Mouse (Mus musculus): ENCODE results near the gene Fgd4.

The Fgd4 gene

DNA sequence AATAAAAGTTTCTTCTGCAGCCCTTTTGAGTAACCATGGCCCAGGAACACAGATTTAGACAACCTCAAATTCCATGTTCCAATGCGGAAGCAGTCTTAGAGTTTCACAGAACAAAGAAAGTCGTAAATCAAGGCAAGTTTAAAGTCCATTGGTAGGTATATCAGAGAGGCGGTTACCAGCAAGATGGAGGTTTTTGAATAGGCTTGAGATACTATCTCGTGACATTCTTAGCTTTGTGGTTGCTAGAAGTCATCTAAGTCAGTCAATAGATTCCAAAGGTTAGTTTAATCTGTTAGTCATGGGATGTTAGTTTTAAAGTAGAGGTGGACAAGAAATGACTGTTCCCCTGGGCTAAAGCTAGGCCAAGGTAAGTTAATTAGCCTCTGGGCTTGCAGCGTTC lies at the start of gene Fgd4:
Gene Fgd4, minus strand, starts transcription at position 89 of the 400 bp plus-strand sequence.
- DNase-seq, result no peak

DNA sequence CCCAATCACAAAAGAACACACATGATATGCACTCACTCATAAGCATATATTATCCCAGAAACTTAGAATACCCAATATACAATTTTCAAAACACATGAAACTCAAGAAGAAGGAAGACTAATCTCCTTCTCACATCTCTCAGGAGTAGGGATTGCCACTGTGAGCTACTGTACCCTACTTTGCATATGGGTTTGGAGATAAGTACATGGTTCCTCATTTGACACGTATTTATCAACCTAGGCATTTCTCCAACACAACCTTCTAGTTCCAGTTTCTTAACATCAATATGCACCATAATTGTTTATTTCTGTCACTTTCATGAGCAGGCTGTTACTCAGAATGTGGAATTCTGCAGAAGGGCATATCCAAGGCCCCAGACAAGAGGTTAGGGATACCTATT lies 44.8 kb upstream of the Fgd4 start:
- no peak for DNase-seq

DNA sequence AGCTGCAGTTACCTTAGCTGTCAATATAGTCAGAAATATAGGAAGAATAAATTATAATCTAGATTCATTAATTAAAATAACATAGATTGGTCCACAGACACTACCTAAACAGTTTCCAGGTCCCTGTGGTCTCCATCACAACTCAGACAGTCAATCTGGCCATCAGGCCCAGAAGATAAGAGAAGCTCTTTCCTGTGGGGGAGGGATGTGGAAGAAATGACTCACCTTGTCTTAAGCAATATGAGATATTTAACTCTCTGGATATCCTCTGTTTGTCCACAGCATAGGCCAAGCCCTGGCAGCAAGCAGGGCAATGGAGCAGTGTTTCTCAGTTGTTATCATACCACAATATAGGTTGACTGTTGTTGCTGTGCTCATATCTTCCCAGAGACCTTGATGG lies 33.4 kb upstream of the Fgd4 start:
- DNase-seq, result no peak

DNA sequence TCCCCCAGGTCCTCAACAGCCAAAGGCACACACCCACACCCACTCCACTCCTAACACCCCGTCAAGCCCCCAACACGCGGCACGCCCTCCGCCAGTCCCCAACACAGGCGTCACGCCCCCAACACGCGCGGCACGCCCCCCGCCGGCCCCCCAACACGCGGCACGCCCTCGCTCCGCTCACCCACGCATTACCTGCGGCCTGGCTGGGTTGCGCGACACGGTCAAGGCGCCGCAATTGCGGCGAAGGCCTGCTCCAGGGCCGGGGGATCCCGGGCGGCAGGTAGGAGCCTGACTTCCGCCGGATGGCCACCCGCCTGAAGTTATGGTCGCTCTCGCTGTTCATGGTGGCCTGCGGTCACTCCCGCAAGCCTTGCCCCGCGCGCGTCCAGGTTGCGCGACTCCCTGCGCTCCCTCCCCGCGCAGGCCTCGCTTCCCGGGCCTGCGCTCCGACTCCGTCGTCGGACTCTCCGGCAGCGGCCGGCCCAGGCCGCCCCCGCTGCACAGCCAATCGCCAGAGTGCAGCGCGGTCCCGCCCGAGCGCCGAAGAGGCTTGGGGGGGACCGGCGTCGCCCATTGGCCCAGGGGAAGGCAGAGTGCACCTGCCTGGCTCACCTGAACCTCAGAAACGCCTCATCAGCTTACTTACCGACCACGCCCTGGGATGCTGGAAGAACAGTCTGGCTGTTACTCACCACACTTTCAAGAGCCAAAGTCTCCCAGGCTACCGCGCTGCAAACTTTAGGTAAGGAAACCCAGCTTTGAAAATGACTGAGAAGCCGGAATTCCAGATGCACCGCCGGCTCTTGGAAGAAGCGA lies 555 bp downstream of the Fgd4 start:
- DNase-seq, result peak; percentile 75 to 94

DNA sequence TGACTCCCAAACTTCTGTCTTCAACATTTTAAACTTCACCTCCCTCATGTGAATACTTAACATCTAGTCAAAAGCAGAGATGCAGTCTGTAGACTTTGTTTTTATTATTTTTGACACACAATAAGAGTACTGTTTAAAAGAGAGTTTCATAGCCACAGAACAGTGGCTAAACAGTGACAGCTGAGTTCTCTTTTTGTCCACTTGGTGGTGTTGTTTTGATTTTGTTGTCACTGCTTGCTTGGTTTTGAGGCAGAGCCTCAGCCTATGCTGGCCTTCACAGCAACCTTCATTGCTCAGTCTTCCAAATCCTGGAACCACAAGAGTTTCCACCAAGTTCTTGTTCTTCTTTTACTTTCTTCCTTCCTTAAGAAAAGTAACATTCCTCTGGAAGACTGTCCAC lies 3.8 kb downstream of the Fgd4 start:
- no peak for DNase-seq

DNA sequence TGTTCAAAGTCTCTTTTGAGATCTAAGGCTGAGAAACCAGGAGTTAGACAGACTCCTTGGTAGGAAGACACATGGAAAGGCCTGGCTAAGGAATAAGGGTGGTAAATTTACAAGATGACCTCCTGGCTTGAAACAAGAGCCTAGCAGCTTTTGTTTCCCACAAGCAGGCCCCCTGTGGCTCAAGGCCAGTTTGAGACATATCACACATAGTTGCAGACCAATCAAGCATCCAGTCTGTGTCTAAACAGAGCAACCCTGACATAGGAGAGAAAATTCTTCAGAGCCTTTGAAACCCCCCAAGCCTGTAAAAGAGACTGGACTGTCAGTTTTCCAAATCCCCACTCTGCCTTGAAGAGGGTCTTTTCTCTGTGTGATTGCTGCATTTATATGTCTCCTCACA lies 7.7 kb downstream of the Fgd4 start:
- DNase-seq, result peak in 1 of 2 experiments; percentile 10

DNA sequence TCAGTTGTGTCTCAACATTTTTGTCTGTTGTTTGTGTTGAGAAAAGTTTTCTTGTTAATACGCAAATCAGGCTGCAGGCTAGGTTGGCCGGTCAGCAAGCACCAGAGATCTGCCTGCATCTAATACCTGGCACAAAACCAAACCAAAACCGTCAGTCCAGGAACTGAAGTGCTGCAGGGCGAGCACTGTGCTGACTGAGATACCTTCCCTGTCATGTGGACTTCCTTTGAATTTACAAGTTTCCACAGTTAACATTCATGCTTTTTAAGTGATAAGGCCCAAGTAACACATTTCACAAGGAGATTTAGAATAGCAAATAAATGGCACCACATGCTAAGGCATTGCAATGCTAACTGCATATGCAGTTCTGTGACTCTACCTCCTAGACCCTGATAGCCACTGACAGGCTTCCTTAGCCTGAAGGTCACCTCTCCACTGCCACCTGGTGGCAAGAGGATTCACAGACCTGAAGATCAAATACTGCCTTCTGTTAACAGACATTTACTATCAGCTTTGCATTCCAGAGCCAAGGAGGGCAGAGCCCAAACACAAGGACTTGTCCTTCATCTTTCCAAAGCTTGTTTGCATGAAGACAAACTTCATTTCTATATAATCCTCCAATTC lies 15.8 kb downstream of the Fgd4 start:
- peak; percentile 67 to 87 for DNase-seq

DNA sequence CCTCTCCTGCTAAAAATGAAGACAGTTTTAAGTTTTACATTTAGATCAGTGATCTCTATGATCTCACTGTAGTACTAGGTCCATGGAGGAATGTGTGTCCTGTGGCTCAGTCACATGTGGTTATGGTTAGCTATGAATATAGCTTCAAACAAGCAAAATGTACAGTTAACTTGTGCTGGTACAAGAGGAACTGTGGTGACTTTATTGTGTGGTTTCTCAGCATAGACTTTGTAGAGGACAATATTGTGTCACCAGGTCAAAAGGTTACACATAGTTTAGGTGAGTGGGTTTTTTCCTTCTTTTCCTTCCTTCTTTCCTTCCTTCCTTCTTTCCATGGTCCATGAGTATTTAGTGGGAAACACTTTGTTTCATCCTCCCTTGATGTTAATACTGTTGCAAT lies 23.8 kb downstream of the Fgd4 start:
- DNase-seq, result no peak

DNA sequence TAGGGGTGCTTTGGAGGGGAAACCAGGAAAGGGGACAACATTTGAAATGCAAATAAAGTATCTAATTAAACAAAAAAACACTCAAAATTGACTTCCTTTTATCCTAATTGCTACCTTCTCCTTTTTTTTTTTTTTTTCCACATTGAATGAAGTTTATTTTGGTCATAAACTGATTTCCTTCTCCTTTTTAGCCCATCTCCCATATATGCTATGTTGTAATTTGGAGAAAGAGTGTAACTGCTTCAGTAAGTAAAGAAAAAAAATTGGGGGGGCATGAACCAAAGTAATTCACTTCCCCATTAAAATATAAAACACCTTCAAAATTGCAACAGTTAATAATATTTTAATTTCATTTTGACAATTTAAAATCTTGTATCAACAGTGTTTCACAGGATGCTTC lies 25.8 kb downstream of the Fgd4 start:
- no peak for DNase-seq

DNA sequence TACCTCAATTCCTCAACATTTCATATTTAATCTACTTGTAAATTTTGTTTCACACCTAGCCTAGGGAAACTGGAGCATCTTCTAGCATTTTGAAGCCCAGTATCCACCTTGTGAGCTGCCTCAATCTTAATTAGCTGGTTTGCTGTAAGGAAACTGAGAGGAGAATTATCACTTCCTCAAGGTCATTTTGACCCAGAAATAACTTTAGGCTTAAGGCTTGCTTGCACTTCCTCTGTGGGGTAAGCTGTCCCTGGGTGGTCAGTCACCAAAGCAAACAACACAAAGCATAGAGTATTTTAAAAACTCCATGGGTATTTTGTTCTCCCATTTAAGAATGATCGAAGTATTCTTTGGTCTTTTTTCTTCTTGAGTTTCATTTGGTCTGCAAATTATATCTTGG lies 27.2 kb downstream of the Fgd4 start:
- DNase-seq, result no peak

DNA sequence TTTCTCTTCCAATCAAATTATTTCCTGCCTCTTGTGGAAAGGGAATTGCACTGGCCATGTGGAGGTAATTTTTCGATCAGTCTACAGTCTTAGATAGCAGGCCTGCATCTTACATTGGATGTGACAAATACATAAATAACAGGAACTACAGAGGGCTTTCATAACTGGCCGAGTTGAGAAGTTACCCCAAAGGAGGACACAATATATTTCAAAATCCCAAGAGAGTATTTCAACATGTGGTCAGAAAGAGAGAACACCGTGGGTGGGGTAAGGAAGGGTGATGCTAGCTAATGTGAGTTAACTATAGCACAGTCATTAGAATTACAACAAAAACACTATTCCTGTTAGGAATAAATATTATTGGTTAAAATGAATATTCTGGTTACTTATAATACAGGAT lies 29.0 kb downstream of the Fgd4 start:
- no peak for DNase-seq

DNA sequence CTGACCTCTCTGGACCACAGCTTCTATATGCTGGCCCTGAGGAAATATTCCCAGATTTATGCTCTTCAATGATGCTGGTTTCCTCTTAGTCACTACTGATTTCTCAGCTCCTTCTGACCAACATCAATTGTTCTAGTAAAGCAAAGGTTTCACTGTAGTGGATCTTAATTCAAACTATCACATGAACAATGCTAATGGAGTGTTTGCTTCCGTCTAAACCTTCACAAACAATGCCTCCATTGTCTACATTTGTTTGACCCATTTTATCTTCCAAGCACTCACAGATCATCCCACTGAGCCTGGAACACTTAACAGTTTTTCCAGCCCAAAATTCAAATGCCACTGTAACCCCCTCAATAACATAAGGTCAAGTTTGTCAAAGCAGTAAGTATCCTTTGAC lies 33.6 kb downstream of the Fgd4 start:
- DNase-seq, result no peak

DNA sequence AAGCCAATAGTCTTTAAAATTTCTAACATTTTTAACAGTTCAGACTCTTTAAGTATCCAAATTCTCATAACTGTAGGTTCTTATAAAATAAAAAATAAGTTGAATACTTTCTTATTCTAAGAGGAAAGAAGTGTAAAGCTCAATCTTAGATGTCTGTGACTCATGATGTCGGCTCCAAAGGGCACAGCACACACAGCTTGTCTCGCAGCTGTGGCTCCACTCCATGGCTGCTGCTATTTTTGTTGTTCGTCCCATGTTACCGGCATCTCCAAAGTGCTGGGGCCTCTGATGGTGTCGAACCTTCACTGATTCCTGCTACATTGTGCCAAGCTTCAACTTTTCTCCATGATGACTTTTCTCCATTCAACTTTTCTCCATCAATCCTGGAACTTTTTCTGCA lies 34.1 kb downstream of the Fgd4 start:
- peak in 1 of 2 experiments; percentile 39 for DNase-seq

DNA sequence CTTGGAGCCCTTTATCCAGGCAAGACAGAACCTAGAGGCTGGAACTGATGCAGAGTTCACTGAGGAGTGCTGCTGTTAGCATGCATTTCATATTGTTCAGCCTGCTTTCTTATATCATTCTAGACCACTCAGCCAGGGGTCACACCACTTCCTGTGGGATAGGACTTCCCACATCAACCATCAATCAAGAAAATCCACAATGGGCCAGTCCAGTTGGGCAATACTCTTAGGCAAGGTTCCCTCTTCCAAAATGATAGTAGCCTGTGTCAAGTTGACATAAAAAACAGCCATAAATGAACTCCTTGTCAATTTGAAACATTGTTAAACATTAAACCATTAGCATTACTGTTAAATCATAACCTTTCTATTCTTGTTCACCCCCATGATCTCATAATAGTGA lies 34.6 kb downstream of the Fgd4 start:
- DNase-seq, result no peak

DNA sequence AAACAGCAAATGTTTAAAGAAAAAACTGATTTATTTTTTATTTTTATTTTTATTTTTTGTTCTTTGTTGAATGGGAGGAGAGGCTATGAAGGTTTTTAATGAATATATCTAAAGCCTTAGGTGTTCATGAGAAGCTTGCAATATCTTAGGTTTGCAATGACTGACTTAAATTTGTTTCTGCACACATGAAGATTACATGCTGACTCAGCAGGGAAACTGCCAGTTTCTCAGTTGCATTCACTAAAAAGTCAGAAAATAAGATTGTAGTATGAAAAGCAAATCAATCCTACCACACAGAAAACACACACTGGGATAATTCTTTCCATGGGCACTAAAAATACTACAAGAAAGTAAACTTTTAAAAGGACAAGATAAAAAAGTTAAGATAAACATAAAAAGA lies 39.6 kb downstream of the Fgd4 start:
- no peak for DNase-seq

DNA sequence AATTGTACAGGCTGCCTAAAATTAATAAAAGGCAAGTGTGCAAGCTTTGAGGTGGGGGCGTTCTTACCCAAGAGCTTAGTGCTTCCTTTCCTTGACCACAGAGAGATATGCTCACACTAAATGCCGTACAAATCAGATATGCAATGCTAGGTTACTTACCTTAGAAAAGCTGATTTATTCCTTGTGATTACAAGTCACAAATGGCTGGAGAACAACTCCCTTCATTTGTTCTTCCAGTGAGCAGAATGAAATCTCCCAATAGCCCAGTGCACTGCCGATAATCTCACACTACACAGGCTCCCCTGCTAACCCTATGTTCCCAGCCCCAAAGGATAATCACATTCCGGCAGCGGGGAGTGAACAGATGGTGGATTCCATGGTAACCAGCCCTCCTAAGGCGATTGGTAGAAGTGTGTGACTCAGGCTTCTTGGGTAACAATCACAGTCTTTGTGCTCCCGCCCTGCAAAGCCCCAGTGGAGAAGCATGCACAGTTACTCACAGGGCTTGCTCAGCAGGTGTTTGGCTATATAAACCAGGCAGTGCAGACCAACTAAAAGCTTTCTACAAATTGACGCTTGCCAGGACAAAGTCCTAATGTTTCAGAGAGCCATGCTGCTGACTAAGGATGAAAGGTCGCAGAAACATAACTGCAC lies 40.3 kb downstream of the Fgd4 start:
- DNase-seq, result peak; percentile 55 to 81

DNA sequence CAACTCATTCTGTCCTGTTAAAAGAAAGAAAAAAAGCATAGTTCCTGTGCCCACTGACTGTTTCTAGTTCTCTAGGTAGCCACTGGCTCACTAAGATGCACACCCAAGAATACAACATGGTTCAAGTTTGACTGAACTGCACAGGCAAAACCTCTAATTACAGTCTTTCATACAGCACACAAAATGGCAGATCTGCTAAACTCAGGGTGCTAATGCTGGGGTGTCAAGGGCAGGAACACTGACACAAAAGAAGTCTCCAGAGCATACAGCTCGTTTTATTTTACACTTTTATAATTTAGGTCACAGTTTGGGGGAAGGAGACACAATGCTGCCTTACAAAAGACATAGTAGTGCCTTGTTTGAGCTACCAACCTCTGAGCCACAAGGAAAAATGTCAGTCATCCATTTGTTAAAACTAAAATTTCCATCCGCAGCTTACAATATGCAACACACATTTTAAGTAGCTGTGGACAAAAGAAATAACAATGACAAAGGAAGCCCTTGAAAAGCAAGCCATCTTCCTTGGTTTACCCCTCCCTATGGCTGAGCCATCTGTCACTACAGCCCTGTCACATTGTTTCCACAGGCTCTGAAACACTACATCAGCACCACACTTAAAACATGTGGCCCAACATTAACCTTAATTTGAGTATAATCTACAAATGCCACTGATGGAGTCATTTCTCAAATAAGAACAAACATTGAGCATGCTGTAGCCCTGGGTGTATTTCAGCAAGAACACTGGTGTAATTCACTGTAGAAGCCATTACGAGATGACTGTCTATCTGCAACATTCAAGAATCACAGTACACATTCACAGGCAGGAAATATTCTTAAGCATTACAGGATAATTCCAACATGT lies 41.1 kb downstream of the Fgd4 start:
- DNase-seq, result no peak

DNA sequence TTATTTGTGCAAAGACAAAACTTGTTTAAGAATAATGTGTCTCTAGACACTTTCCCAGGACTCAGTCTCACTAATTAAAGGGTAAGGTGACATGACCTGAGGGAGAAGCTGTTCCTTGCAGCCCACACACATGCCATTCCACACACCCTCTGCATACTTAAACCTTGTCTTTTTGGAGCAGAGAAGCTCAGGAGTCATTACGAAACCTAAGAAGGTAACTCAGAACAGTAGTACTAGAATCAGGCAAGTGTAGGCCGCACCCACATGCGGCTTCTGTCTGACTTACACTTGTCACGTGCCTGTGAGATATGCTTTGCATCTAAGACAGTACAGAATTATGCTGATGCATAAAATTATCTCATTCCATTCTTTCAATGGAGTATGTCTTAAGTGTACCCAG lies 42.6 kb downstream of the Fgd4 start:
- DNase-seq, result no peak

DNA sequence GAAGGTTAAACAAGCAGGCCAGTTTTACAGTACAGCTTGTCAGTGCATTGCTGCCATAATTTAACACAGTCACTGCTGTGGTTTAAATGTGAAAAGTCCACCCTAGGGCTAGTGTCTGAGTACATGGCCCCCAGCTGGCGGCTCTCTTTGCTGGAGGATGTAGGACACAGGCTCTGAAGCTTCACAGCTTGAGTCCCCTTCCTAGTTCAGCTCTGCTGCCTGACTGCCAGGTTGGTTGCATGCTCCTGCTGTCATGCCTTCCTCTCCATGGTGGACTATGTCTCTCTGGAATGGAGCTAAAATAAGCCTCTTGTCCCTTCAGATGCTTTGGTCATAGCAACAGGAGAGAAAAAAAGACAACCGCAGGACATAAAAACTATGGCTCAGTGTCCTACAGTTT lies 46.3 kb downstream of the Fgd4 start:
- no peak for DNase-seq

DNA sequence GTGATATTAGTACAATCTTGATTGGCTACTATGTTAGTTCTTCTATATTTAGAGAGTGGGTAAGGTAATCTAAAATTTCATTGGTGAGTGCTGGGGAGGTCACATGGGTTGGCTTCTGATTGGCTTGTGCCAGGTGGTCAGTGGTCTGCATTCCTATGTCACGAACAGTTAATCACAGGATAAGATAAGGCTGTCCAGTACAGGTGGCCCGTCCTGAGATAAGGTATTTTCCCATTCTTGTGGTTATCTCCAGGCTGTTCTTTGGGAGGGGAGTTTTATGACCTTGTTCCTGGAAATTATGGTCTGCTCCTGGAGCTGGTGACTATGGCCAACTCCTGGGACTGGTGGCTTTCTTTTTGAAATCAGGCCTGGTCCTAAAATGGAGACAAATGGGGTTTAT lies 48.2 kb downstream of the Fgd4 start:
- no peak for DNase-seq

DNA sequence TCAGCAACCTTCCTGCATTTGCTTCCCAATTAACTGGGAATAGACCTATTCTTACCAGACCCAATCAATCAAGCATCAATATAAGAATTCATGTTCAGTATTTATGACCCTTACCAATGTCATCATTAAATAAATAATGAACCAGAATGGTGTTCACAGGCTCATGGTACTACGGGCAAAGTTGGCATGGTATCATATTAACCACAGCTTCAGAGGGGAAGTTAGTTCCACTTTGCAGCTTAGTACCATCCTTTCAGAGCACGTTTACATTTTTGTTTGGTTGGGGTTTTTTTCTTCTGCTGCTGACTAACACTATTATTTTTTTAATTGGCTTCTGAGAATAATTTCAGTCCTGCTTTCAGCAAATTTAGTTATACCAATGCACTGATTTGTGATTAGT lies 51.2 kb downstream of the Fgd4 start:
- no peak for DNase-seq

DNA sequence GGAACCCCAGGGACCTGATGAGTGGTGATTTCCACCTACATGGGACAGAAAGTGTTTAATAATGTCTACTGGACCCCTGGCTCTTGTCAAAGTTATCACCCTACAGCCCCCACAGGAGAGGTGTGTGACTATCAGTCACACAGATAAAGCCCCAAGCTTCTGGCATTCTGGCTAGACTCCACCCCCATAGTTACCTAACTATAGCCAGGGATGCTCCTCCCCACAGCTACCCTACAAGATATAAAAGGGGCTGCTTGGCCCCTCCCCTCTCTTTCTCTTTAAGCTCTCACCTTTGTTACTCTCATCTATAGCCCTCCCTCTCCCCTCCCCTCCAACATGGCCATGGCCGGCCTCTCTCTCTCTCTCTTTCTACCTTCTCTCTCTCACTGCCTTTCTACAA lies 53.7 kb downstream of the Fgd4 start:
- DNase-seq, result no peak

DNA sequence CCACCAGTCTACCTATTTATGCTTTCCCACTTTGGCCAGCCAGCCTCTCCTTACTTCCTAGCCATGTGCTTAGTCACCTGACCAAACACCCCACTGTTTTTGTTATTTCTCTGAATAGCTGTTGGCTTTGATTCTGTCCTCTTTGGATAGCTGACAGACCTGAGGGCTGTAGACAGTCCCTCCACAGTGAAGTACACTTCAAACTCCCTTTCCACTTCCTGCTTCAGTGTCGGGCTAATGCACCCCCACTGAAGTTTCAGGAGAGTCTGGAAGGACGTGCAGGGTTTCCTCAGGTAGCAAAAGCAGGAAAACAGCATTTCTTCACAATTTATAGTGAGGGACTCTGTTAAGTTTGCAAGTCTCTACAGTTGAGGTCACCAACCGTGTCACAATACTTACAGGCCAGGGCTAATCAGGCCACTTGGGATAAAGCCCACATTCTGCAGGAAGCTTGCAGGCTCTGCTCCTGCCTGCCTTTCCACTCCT lies 57.4 kb downstream of the Fgd4 start:
- DNase-seq, result no peak
